Mouse (Mus musculus): ENCODE data around the gene Pdk3. TPM values are rescaled to one million over a fixed set of nuclear protein-coding genes. Genes with fewer than 3 reads are reported as not detected.

Gene Pdk3
- polyA plus RNA-seq, 1 experiment, result 15.5 TPM

DNA sequence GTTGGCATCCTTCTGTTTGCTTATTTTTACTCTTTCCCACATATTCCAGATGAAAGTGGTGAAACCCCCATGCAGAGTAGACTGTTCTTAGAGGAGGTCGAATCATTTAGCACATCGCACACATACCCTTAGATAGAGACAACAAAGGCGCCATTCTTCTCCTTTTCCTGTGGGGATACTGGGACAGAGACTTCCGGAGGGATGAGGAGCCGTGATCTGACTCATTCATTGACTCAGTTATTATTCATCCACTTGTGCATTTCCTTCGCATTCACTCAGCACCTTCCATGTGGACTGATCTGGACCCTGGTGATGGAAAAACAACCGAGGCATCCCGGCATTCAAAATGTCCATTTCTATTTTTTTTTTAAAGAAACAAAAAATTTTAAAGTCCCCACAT is 101.1 kb downstream of the Pdk3 start:
- Histone ChIP-seq H3K36me3 (ENCODE audit: control insufficient read depth, insufficient read depth) (no peaks in the 10 kb centered on the region), H3K27me3 (ENCODE audit: control insufficient read depth, insufficient read depth, insufficient read length) (no peaks in the 10 kb centered on the region), H3ac (ENCODE audit: control insufficient read depth, insufficient read length) (no peak overlapping the region), H3K79me2 (ENCODE audit: control insufficient read depth, insufficient read depth) (no peaks in the 10 kb centered on the region), H3K4me2 (ENCODE audit: low read depth) (peak overlapping the region; percentile 42), H3K4me3 (no peak overlapping the region)
- TF ChIP-seq REST (IDR thresholded peaks at IDR 0.05; ENCODE audit: insufficient read depth, insufficient read length) (no peak), CEBPB (IDR thresholded peaks at IDR 0.05; ENCODE audit: insufficient read depth, poor library complexity, severe bottlenecking) (no peak), E2F4 (IDR thresholded peaks at IDR 0.05; ENCODE audit: insufficient read depth) (no peak), TCF12 (IDR thresholded peaks at IDR 0.05; ENCODE audit: insufficient read depth, poor library complexity, severe bottlenecking) (no peak), POLR2A (IDR thresholded peaks at IDR 0.05; ENCODE audit: insufficient read length, low read depth) (no peak), TCF3 (IDR thresholded peaks at IDR 0.05; ENCODE audit: insufficient read length, low read depth) (no peak), MAX (IDR thresholded peaks at IDR 0.05; ENCODE audit: low read depth) (no peak)

DNA sequence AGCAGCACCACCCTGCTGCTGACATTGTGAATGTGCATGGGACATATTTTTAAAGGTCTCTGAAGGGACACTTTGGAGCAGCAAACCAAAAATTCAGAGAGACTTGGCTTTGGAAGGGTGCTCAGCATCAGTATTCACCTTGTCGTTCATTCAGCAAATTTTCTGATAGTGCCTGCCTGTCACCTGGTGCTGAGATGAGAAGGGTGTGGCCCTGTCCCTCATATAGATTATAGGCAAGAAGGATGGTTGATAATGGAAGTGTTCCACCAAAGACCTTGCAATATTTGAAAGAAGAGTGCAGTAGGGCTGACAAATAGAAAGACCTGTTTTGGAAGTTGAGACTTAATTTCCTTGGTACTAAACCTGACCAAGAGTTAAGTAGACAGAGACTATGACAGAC is 102.5 kb downstream of the Pdk3 start:
- no peak for TF ChIP-seq E2F4 (IDR thresholded peaks at IDR 0.05; ENCODE audit: insufficient read depth)
- TF ChIP-seq POLR2A (IDR thresholded peaks at IDR 0.05; ENCODE audit: insufficient read length, low read depth), result no peak
- no peak for TF ChIP-seq POLR2AphosphoS2 (IDR thresholded peaks at IDR 0.05; ENCODE audit: insufficient read length, low read depth)
- no peak for TF ChIP-seq MYOG (IDR thresholded peaks at IDR 0.05; ENCODE audit: control insufficient read depth in 1 of 3, insufficient read depth in 1 of 3, insufficient read length in 2 of 3, low read depth in 2 of 3)
- TF ChIP-seq TCF12 (IDR thresholded peaks at IDR 0.05; ENCODE audit: insufficient read depth, poor library complexity, severe bottlenecking), result no peak
- TF ChIP-seq MYOD1 (IDR thresholded peaks at IDR 0.05; ENCODE audit: control insufficient read depth in 1 of 3, insufficient read length in 2 of 3, low read depth in 2 of 3), result no peak
- TF ChIP-seq SRF (IDR thresholded peaks at IDR 0.05; ENCODE audit: control insufficient read depth, insufficient read length, low read depth), result no peak
- TF ChIP-seq REST (IDR thresholded peaks at IDR 0.05; ENCODE audit: insufficient read depth, insufficient read length), result no peak
- TF ChIP-seq USF1 (IDR thresholded peaks at IDR 0.05; ENCODE audit: low read depth), result no peak
- TF ChIP-seq TCF3 (IDR thresholded peaks at IDR 0.05; ENCODE audit: insufficient read length, low read depth), result no peak
- TF ChIP-seq CEBPB (IDR thresholded peaks at IDR 0.05; ENCODE audit: insufficient read depth, poor library complexity, severe bottlenecking), result no peak
- no peak for TF ChIP-seq MAX (IDR thresholded peaks at IDR 0.05; ENCODE audit: low read depth)
- Histone ChIP-seq H3K27me3 (ENCODE audit: control insufficient read depth, insufficient read depth, insufficient read length) (no peaks in the 10 kb centered on the region), H3K4me2 (ENCODE audit: low read depth) (no peak overlapping the region), H3K4me3 (no peak overlapping the region), H3ac (ENCODE audit: control insufficient read depth, insufficient read length) (no peak overlapping the region), H3K36me3 (ENCODE audit: control insufficient read depth, insufficient read depth) (no peaks in the 10 kb centered on the region), H3K79me2 (ENCODE audit: control insufficient read depth, insufficient read depth) (no peaks in the 10 kb centered on the region)

Other genes with a start within 250 kb of the Pdk3 start
- gene Pola1, start 200.0 kb downstream of the Pdk3 start, polyA plus RNA-seq (2012; fragmentation: generic; extraction: Trizol), result 1.4 TPM
- 1.9 TPM for gene Pcyt1b, start 177.3 kb downstream of the Pdk3 start, polyA plus RNA-seq (2012; fragmentation: generic; extraction: Trizol)
- not detected for gene AU015836, start 136.5 kb upstream of the Pdk3 start, polyA plus RNA-seq (2012; fragmentation: generic; extraction: Trizol)